Mouse (Mus musculus): ENCODE measurements around the gene Ccdc194.

The Ccdc194 gene

GRCm38 (mm10) chr8:71476099-71476940 lies 49.2 kb downstream of the Ccdc194 start:
- DNase-seq (ENCODE audit: low read depth, low spot score), result peak; percentile 76

DNA sequence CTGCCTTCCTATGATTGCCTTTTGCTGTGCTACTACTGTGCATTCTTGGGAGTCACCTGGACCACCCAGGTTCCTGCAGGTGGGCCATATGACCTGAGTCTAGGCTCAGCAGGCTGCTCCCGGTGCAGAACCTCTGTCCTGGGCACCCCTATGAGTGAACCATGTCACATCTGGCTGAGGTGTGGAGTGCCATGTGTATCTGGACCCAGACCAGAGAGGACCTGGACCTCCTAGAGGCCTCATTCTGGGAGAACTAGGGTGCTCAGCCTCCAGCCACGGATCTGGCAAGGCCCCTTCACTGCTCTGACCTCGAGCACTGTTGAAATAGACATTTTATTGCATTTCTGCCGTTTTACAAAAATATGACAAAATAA lies 49.8 kb downstream of the Ccdc194 start:
- DNase-seq (ENCODE audit: low read depth, low spot score), result no peak

DNA sequence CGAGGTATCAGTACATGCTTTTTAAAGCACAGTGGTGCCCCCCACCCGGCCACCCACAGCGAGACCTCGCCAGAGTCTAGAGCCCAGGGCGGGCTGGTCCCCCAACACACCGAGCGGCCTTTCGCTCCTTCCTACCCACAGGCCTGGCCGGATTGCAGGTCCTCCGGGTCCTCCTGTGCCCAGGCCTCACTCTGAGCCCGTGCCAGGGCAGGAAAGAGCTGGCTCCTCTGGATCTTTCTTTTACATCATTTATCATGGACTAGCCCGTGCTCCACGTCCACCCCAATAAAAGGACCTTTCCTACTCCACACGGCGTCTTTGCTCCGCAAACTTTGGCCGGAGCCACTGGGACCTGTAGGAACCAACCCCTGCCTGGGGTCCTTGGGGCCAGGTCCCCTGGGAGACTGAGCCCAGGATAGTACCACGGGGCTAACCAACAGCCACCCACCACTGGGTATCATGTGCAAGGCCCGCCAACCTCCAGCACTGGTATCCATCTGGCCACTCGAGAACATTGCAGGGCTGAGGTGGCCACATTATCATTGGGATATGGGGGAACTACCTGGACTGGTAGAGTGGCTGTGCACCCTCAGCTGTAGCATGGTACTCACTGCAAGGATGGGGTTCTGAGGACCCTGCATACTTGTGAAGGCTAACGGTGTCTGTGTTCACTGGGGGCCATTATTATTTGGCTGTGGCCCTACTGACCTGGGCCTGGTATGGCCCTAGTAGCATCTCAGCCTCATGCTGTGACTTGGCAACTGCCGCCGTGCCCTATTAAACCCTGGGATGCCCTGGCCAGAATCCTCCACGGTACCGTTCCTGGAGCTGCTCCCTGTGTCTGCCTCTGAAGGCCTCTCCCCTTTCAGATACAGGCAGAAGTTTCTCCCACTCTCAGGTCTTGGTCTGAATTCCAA lies 50.5 kb downstream of the Ccdc194 start:
- no peak for DNase-seq (ENCODE audit: low read depth, low spot score)

GRCm38 (mm10) chr8:71474344-71474743 lies 51.2 kb downstream of the Ccdc194 start:
- DNase-seq (ENCODE audit: low read depth, low spot score), result no peak

DNA sequence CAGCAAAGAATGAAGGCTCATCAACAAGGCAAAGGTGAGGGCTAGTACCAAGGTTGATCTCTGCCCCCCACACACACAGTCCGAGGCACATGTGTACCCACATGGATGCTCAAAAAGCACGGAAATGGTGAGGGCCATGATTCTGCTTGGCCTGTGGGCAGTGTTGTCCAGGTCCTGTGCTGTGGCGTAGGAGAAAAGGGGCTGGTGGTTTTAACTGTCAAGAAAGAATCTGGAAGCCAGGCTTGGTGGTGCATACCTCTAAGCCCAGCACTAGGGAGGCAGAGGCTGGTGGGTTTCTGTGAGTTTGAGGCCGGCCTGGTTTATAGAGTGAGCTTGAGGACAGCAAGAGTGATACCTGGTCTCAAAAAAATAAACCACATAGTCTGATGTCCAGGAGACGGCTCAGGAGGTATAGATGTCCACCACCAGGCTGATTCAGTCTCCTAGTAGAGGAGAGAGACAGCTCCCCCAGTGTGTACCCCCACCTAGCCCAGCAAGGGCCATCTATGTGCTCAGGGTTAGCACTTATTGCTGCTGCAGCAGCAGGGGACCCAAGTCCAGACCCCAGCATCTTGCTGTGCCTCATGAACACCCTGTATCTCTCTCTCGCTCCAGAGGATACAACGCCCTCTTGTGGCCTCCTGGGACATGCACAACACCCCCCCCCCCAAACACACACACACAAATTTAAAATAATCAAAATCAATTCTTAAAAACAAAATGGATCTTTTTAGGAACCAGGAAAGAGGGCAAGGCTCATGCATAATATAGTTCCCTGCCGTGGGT lies 52.7 kb downstream of the Ccdc194 start:
- no peak for DNase-seq (ENCODE audit: low read depth, low spot score)

DNA sequence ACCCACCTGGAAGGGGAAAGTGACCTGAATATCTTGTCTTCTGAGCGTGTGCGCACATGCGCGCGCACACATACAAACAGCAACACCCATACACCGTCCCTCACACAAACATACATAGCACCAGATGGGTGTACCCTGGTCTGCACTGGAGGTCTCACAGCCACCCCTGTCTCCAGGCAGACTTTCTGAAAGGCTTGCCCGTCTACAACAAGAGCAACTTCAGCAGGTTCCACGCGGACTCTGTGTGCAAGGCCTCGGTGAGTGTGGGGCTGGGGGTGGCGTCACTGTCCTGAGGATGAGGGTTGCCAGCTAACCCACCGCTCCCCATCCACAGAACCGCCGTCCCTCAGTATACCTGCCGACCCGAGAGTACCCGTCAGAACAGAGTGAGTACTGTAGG lies 53.6 kb downstream of the Ccdc194 start:
- DNase-seq (ENCODE audit: low read depth, low spot score), result no peak

DNA sequence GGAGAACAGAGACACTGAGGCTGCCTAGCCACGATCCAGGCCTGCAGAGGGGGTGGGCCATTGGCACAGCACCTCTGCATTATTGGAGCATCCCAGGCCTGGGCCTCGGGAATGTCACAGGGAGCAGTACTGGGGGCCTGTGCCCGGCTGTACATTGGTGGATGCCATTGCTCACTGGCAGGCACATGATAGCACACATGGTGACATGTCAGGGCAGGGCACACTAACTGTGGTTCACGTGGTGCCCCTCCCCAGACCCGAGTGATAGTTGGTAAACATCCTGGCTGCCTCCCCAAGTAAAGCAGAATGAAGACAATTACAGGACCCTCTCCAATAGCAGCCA lies 54.6 kb downstream of the Ccdc194 start:
- no peak for DNase-seq (ENCODE audit: low read depth, low spot score)

GRCm38 (mm10) chr8:71470146-71470912 lies 55.2 kb downstream of the Ccdc194 start:
- no peak for DNase-seq (ENCODE audit: low read depth, low spot score)
